Mouse (Mus musculus): Measurements from ENCODE around the gene Dpep3.

DNA sequence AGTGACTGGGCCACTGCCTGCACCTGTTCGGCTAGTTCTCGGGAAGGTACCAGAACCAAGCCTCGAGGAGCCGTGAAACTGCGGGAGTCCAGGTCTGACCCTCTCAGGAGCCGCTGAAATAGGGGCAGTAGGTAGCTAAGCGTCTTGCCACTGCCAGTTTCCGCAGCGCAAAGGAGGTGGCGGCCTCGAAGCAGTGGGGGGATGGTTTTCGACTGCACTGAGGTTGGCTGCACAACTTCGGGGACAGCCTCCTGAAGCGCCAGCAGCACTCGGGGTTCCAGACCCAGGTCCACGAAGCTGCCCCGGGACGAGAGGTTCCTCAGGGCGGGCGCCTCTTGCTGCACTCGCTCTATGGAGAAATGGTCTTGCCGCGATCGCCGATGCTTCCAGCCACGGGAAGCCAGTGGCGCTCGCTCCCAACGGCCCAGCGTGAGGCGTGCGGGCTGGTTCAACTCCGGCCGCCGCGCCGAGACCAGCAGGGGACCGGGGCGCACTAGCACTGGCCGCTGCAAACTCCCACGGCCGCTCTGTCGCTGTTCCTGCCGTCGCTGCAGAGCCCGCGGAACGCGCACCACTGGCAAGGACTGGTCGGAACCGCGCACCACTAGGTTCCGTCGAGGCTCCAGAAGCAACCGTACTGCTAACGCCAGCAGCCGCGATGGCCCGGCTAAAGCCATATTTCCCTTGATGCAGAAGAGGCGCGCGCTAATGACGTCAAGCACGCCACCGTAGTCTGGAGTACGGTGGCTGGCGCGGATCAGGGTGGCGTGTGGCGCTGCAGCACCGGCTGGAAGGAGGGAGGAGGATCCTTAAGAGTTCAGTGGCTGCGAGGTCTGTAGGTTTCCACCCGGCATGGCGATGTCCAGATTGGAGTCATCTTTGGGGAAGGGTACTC, 31.8 kb upstream of the Dpep3 start:
- TF ChIP-seq CTCF (IDR thresholded peaks at IDR 0.05; ENCODE audit: insufficient read depth, low read length) (no peak), POLR2A (IDR thresholded peaks at IDR 0.05; ENCODE audit: borderline replicate concordance, extremely low read depth, low read depth, low read length) (peak; percentile 80; the same call in 1 of the 2 replicates)

Data from lung, adult 2 months (tissue).